Mouse (Mus musculus) spleen, embryonic (tissue): Measurements from ENCODE around the gene Atf6b.

Source experiments
- CTCF ChIA-PET: fragments of 350-600 bp; sonication (Branson Sonifier 250); formaldehyde crosslinking; loops from one replicate; lab custom pipeline; 2022; lab: Charles Lee

Atf6b gene

GRCm38 (mm10) chr17:34646906-34647787 is at the start of gene Atf6b:
TSS of gene Atf6b (plus strand) at chr17:34647146.
- CTCF ChIA-PET: no interaction called here

- CTCF ChIA-PET: interaction anchor here (0.7 kb wide), 2 partner anchors 389 to 823 kb away, joined by 4 to 8 read pairs; no protein-coding TSS in a partner anchor
These were observed 49.3 kb upstream of the Atf6b start, which contains the start of gene Ager for GRCm38 (mm10) chr17:34597566-34598095. TSS of gene Ager (plus strand) at chr17:34597862.

- CTCF ChIA-PET: interaction anchor here (0.6 kb wide), 1 partner anchor 1136 kb away, joined by 9 read pairs; no protein-coding TSS in a partner anchor
These were observed 47.1 kb upstream of the Atf6b start for GRCm38 (mm10) chr17:34599891-34600290.

GRCm38 (mm10) chr17:34601796-34602195 is 45.1 kb upstream of the Atf6b start:
- CTCF ChIA-PET: interaction anchor here (0.7 kb wide), 1 partner anchor 204 kb away, joined by 3 read pairs; no protein-coding TSS in a partner anchor

GRCm38 (mm10) chr17:34603375-34604060 is 43.4 kb upstream of the Atf6b start, which contains the start of gene Rnf5:
TSS of gene Rnf5 (minus strand) at chr17:34603690.
- CTCF ChIA-PET: interaction anchor here (2.1 kb wide), 1 partner anchor 15 kb away, joined by 4 read pairs; no protein-coding TSS in a partner anchor

GRCm38 (mm10) chr17:34604061-34604508 is 42.9 kb upstream of the Atf6b start, which contains the start of gene Agpat1:
TSS of gene Agpat1 (plus strand) at chr17:34604262.
- CTCF ChIA-PET: interaction anchor here (2.1 kb wide), 1 partner anchor 16 kb away, joined by 4 read pairs; no protein-coding TSS in a partner anchor

GRCm38 (mm10) chr17:34604511-34605237 is 42.3 kb upstream of the Atf6b start:
- CTCF ChIA-PET: interaction anchor here (0.6 to 0.7 kb wide), 2 partner anchors 16 to 532 kb away, joined by 3 to 12 read pairs; no protein-coding TSS in a partner anchor

GRCm38 (mm10) chr17:34605609-34606008 is 41.3 kb upstream of the Atf6b start:
- CTCF ChIA-PET: no interaction called here

GRCm38 (mm10) chr17:34606186-34607039 is 40.5 kb upstream of the Atf6b start:
- CTCF ChIA-PET: no interaction called here

GRCm38 (mm10) chr17:34607997-34608396 is 38.9 kb upstream of the Atf6b start:
- CTCF ChIA-PET: no interaction called here

GRCm38 (mm10) chr17:34611050-34611449 is 35.9 kb upstream of the Atf6b start:
- CTCF ChIA-PET: interaction anchor here (0.6 kb wide), 1 partner anchor 362 kb away, joined by 4 read pairs; no protein-coding TSS in a partner anchor

- CTCF ChIA-PET: interaction anchor here (1.2 kb wide), 1 partner anchor 41 kb away, joined by 6 read pairs; no protein-coding TSS in a partner anchor
These were observed 33.8 kb upstream of the Atf6b start for GRCm38 (mm10) chr17:34613054-34613645.

GRCm38 (mm10) chr17:34613830-34614229 is 33.1 kb upstream of the Atf6b start:
- CTCF ChIA-PET: interaction anchor here (1.2 kb wide), 1 partner anchor 42 kb away, joined by 6 read pairs; no protein-coding TSS in a partner anchor

GRCm38 (mm10) chr17:34615871-34616270 is 31.1 kb upstream of the Atf6b start, which contains the start of gene Egfl8:
TSS of gene Egfl8 (minus strand) at chr17:34615971.
- CTCF ChIA-PET: no interaction called here

GRCm38 (mm10) chr17:34618999-34619398 is 27.9 kb upstream of the Atf6b start:
- CTCF ChIA-PET: interaction anchor here (0.9 kb wide), 1 partner anchor 29 kb away, joined by 3 read pairs; the partner anchor contains the start of gene Gpsm3

- CTCF ChIA-PET: interaction anchor here (0.5 to 0.6 kb wide), 3 partner anchors 16 to 582 kb away, joined by 3 to 12 read pairs (median 6); no protein-coding TSS in a partner anchor
These were observed 25.9 kb upstream of the Atf6b start for GRCm38 (mm10) chr17:34621006-34621405.

GRCm38 (mm10) chr17:34623161-34623560 is 23.8 kb upstream of the Atf6b start:
- CTCF ChIA-PET: no interaction called here

GRCm38 (mm10) chr17:34624981-34625380 is 22.0 kb upstream of the Atf6b start:
- CTCF ChIA-PET: no interaction called here
